Mouse (Mus musculus) forebrain, postnatal 0 days (tissue): ENCODE data around the gene Aldh3b2. TPM values are rescaled to one million over a fixed set of nuclear protein-coding genes. Genes with fewer than 3 reads are reported as not detected.
A peak's percentile ranks its signal among the peaks of the same experiment; 100 is the strongest.

Experiments
- ATAC-seq: fragments of 200-750 bp; cut with Nextera tagmentation; 2 replicates; pipeline ENCODE4 v1.8.0; 2017; ENCODE audit warnings: mild to moderate bottlenecking, moderate library complexity
- DNase-seq: peaks from one replicate; pipeline ENCODE4 v3.0.0-alpha.2; 2015
- H3K27ac ChIP-seq: fragments of 300-500 bp; sonication (generic); 2 replicates; pipeline ENCODE4 v1.5.1; 2014; ENCODE audit warnings: low read depth, mild to moderate bottlenecking, antibody characterized with exemption, low read length, moderate library complexity, mixed read lengths
- H3K27me3 ChIP-seq: fragments of 300-500 bp; sonication (generic); 2 replicates; pipeline ENCODE4 v1.6.1; 2014; ENCODE audit warnings: mild to moderate bottlenecking, low read length, mixed read lengths; ENCODE audit not compliant: insufficient read depth
- H3K36me3 ChIP-seq: fragments of 300-500 bp; sonication (generic); 2 replicates; pipeline ENCODE4 v1.6.1; 2014; ENCODE audit warnings: mild to moderate bottlenecking, moderate library complexity; ENCODE audit not compliant: insufficient read depth
- H3K4me1 ChIP-seq: fragments of 300-500 bp; sonication (generic); 2 replicates; pipeline ENCODE4 v1.6.1; 2014; ENCODE audit warnings: antibody characterized with exemption; ENCODE audit not compliant: insufficient read depth
- H3K4me2 ChIP-seq: fragments of 300-500 bp; sonication (generic); 2 replicates; pipeline ENCODE4 v1.6.1; 2014; ENCODE audit warnings: low read depth, mild to moderate bottlenecking, moderate library complexity
- H3K4me3 ChIP-seq: fragments of 300-500 bp; sonication (generic); 2 replicates; pipeline ENCODE4 v1.5.1; 2014; ENCODE audit warnings: low read depth, low read length, mixed read lengths
- H3K9ac ChIP-seq: fragments of 300-500 bp; sonication (generic); 2 replicates; pipeline ENCODE4 v1.6.1; 2014; ENCODE audit warnings: mild to moderate bottlenecking
- H3K9me3 ChIP-seq: fragments of 300-500 bp; sonication (generic); 2 replicates; pipeline ENCODE4 v1.6.1; 2016; ENCODE audit warnings: low read length
- CTCF ChIP-seq: sonication (generic); IDR thresholded peaks from 2 replicates; pipeline ENCODE4 v1.5.1; 2016; ENCODE audit warnings: antibody characterized with exemption, control low read depth, low read depth
- WGBS: fragments of 180-500 bp; shearing (Covaris S2); extraction: QIAGEN DNeasy Blood & Tissue Kit; methylation state at CpG from one replicate; pipeline ENCODE4 v1.1.7; 2014; 5-methylcytosine and 5-hydroxymethylcytosine counted together
- polyA plus RNA-seq: library from polyadenylated mRNA; unstranded; fragments of >200 nt; fragmentation: Nextera tagmentation; extraction: Ambion mirVana; gene quantifications from 2 replicates; pipeline ENCODE4 v1.2.1, GENCODE M21; 2015
- total RNA-seq: library from RNA; depleted of rRNA; stranded (reverse); fragments of >200 nt; gene quantifications from 2 replicates; pipeline ENCODE4 v1.2.3, GENCODE M21; 2014

Aldh3b2 gene
- total and polyA plus RNA-seq, 2 experiments from 2014 or later: 1.9 to 2.7 TPM

- no peak for TF ChIP-seq CTCF
- Histone ChIP-seq H3K27ac (no peak overlapping the region), H3K4me1 (no peaks in the 10 kb centered on the region), H3K9ac (no peak overlapping the region), H3K4me2 (no peak overlapping the region), H3K27me3 (no peaks in the 10 kb centered on the region; the same call in 1 of the 2 replicates), H3K4me3 (no peak overlapping the region), H3K36me3 (no peaks in the 10 kb centered on the region), H3K9me3 (no peaks in the 10 kb centered on the region)
- WGBS: 64% methylated on average over 6 of the region's 6 CpGs
- no peak for DNase-seq
- ATAC-seq: no peak
Measured at GRCm38 (mm10) chr19:3994932-3995331, 22.8 kb downstream of the Aldh3b2 start.

DNA sequence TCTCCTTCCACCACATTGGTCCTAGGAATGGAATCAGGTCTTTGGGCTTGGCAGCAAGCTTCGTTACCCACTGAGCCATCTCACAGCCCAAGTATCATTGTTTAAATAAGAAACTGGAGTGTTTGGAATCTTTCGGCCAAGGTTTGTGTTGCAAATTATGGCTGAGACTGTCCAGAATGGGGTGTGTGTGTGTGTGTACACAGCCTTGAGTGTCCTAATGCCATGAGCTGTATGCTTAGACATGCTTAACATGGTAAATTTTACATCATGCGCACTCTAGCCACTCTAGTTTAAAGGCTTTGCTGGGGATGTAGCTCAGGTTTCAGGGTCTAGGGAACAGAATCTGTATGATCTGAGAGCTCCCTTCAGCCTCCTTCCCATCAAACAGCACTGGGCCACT lies 23.4 kb downstream of the Aldh3b2 start:
- Histone ChIP-seq H3K4me2 (no peak overlapping the region), H3K27ac (no peak overlapping the region), H3K4me3 (no peak overlapping the region), H3K9me3 (no peaks in the 10 kb centered on the region), H3K36me3 (no peaks in the 10 kb centered on the region), H3K9ac (no peak overlapping the region), H3K27me3 (no peaks in the 10 kb centered on the region; the same call in 1 of the 2 replicates), H3K4me1 (no peaks in the 10 kb centered on the region)
- TF ChIP-seq CTCF: no peak
- DNase-seq (no peak), ATAC-seq (no peak)
- WGBS: 86% methylated on average over 3 of the region's 3 CpGs

- Histone ChIP-seq H3K4me1 (peaks cover 3% of the 10 kb centered on the region; the same call in 1 of the 2 replicates), H3K9ac (no peak overlapping the region), H3K36me3 (no peaks in the 10 kb centered on the region), H3K4me3 (no peak overlapping the region), H3K4me2 (no peak overlapping the region), H3K27me3 (no peaks in the 10 kb centered on the region), H3K27ac (no peak overlapping the region), H3K9me3 (no peaks in the 10 kb centered on the region)
- no peak for TF ChIP-seq CTCF
- no peak for DNase-seq
- 72% methylated on average over 7 of the region's 7 CpGs for WGBS
- ATAC-seq: no peak
Measured at GRCm38 (mm10) chr19:3996106-3996505, 24.0 kb downstream of the Aldh3b2 start.

DNA sequence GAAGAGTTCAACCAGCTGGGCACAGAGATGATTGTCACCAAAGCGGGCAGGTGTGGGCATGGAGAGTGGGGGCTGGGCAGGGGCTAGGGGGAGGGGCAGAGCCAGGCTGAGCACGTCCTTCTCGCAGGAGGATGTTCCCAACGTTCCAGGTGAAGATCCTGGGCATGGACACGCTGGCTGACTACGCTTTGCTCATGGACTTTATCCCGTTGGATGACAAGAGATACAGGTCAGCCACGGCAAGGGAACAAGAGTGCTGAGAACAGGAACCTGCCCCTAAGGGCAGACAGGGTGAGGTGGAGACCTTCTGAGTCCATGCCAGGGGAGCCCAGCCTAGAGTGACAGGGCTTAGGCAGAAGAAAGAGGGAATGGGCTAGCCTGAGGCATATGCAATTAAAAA lies 24.6 kb downstream of the Aldh3b2 start:
- no peak for TF ChIP-seq CTCF
- no peaks in the 10 kb centered on the region for H3K27me3 ChIP-seq
- peaks cover 9% of the 10 kb centered on the region; the same call in 1 of the 2 replicates for H3K4me1 ChIP-seq
- ATAC-seq: no peak
- no peak for DNase-seq
- H3K4me3 ChIP-seq: no peak overlapping the region
- H3K4me2 ChIP-seq: no peak overlapping the region
- no peak overlapping the region for H3K27ac ChIP-seq
- H3K36me3 ChIP-seq: no peaks in the 10 kb centered on the region
- H3K9ac ChIP-seq: no peak overlapping the region
- no peaks in the 10 kb centered on the region for H3K9me3 ChIP-seq
- 88% methylated on average over 8 of the region's 8 CpGs for WGBS

DNA sequence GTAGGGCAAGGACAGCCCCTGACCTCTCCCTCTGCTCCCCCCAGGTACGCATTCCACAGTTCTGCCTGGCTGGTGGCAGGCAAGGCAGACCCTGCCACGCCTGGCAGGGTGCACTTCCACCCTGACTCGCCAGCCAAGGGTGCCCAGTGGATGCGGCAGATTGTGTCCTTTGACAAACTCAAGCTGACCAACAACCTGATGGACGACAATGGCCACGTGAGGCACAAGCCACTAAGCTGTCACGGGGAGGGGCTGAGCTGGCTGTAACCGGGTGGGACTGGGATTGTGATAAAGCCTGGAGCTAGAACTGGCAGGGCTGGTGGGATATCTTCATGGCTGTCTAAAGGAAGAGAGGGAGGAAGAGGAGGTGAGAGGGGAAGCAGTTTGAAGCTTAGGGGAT lies 25.1 kb downstream of the Aldh3b2 start:
- no peak for TF ChIP-seq CTCF
- Histone ChIP-seq H3K9ac (no peak overlapping the region), H3K4me2 (no peak overlapping the region), H3K4me1 (peaks cover 10% of the 10 kb centered on the region; the same call in 1 of the 2 replicates), H3K9me3 (no peaks in the 10 kb centered on the region), H3K36me3 (no peaks in the 10 kb centered on the region), H3K27ac (no peak overlapping the region), H3K4me3 (no peak overlapping the region), H3K27me3 (no peaks in the 10 kb centered on the region)
- no peak for DNase-seq
- 66% methylated on average over 8 of the region's 8 CpGs for WGBS
- no peak for ATAC-seq

DNA sequence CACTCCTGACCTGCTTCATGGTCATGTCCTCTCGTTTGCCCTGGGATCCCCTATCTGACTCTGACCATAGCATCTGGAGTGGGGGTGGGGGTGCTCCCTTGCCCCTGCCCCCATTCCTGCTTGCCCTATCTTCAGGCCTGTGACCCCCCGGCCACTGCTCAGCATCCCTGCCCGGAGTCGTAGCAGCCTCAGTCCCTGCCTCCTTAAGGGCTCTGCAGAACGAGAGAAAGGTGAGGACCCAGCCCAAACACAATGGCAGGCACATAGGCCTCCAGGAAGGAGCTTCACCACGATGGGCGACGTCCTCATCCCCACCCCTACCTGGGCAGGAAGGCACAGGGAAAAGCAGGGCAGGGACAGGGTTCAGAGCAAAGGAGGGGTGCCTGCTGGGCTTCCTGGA lies 26.2 kb downstream of the Aldh3b2 start:
- Histone ChIP-seq H3K4me1 (peaks cover 10% of the 10 kb centered on the region; the same call in 1 of the 2 replicates), H3K36me3 (no peaks in the 10 kb centered on the region), H3K9me3 (no peaks in the 10 kb centered on the region), H3K27me3 (no peaks in the 10 kb centered on the region), H3K4me2 (no peak overlapping the region), H3K27ac (no peak overlapping the region), H3K4me3 (no peak overlapping the region), H3K9ac (no peak overlapping the region)
- ATAC-seq: no peak
- DNase-seq: no peak
- WGBS: 78% methylated on average over 8 of the region's 8 CpGs
- no peak for TF ChIP-seq CTCF

DNA sequence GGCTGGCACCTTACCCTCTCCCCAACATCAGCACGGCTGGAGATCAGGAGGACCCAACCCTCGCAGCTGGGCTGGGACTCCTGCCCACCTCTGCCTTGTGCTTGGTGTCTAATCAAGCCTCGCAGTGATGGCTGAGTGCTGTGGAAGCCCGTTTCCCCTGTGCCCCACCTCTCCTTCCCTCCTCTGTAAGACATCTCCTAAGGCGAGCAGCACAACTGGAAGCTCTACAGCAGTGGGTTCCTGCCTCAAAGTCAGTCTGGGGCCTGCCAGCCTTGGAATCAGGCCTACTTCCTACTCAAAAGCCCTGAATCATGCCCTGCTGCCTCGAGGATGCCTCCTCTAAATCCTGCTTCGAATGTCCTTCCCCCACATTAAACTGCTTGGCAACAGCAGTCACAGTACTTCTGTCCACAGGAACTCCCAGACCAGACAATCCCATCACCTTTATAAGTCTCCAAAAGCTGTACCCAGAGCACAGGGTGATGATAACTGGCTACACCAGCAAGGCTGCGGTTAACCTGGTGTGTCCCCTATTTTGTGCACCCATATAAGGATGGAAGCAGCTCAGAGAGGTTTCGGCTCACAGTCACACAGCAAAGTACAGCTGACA lies 27.1 kb downstream of the Aldh3b2 start:
- Histone ChIP-seq H3K36me3 (no peaks in the 10 kb centered on the region), H3K4me3 (no peak overlapping the region), H3K4me2 (peak overlapping the region; percentile 86; the same call in 1 of the 2 replicates), H3K4me1 (peaks cover 10% of the 10 kb centered on the region; the same call in 1 of the 2 replicates), H3K27me3 (no peaks in the 10 kb centered on the region), H3K9me3 (no peaks in the 10 kb centered on the region), H3K9ac (no peak overlapping the region), H3K27ac (no peak overlapping the region)
- 88% methylated on average over 9 of the region's 9 CpGs for WGBS
- ATAC-seq (no peak), DNase-seq (no peak)
- no peak for TF ChIP-seq CTCF
